Mouse (Mus musculus) spleen, embryonic (tissue): Measurements from ENCODE around the gene Snapc1.

Source experiments
- CTCF ChIA-PET: fragments of 350-600 bp; sonication (Branson Sonifier 250); formaldehyde crosslinking; loops from one replicate; lab custom pipeline; 2022; lab: Charles Lee

Gene Snapc1

GRCm38 (mm10) chr12:73989594-73989993, 25.3 kb downstream of the Snapc1 start:
- CTCF ChIA-PET = interaction anchor here (1.2 kb wide), 1 partner anchor 284 kb away, joined by 6 read pairs; no protein-coding TSS in a partner anchor

- CTCF ChIA-PET = no interaction called here
These were observed 32.6 kb downstream of the Snapc1 start for GRCm38 (mm10) chr12:73996906-73997296.

GRCm38 (mm10) chr12:73997297-73998127, 33.2 kb downstream of the Snapc1 start, which contains the start of gene Syt16:
Gene Syt16 (plus strand): TSS chr12:73997661.
- CTCF ChIA-PET = no interaction called here

GRCm38 (mm10) chr12:73998128-73998456, 33.8 kb downstream of the Snapc1 start:
- CTCF ChIA-PET = no interaction called here

- CTCF ChIA-PET = no interaction called here
These were observed 38.2 kb downstream of the Snapc1 start for GRCm38 (mm10) chr12:74002449-74002848.

- CTCF ChIA-PET = no interaction called here
These were observed 45.2 kb downstream of the Snapc1 start for GRCm38 (mm10) chr12:74009448-74009911.

- CTCF ChIA-PET = no interaction called here
These were observed 49.5 kb downstream of the Snapc1 start for GRCm38 (mm10) chr12:74013739-74014138.

- CTCF ChIA-PET = interaction anchor here (0.6 to 0.8 kb wide), 2 partner anchors 318 to 340 kb away, joined by 3 to 4 read pairs; no protein-coding TSS in a partner anchor
These were observed 50.5 kb downstream of the Snapc1 start for GRCm38 (mm10) chr12:74014739-74015270.

- CTCF ChIA-PET = no interaction called here
These were observed 51.2 kb downstream of the Snapc1 start for GRCm38 (mm10) chr12:74015491-74015890.

- CTCF ChIA-PET = no interaction called here
These were observed 59.0 kb downstream of the Snapc1 start for GRCm38 (mm10) chr12:74023260-74023659.

GRCm38 (mm10) chr12:74024912-74025311, 60.6 kb downstream of the Snapc1 start:
- CTCF ChIA-PET = no interaction called here
